Mouse (Mus musculus) cerebellum, adult 11 months (tissue): Measurements from ENCODE around the gene Ddhd1.
"Not testable (repeated sequence)": the region's sequence is repeated elsewhere in the genome, so short reads cannot be mapped to it uniquely, and the experiment has no call there.

Experiments
- DNase-seq: peaks from one replicate; pipeline ENCODE4 v3.0.0; 2022

The Ddhd1 gene

GRCm38 (mm10) chr14:45644202-45644601 is 13.7 kb downstream of the Ddhd1 start:
- DNase-seq: no peak

- DNase-seq: no peak
Measured at GRCm38 (mm10) chr14:45643461-45643860, 14.5 kb downstream of the Ddhd1 start.

- DNase-seq: no peak
Measured at GRCm38 (mm10) chr14:45642795-45643194, 15.1 kb downstream of the Ddhd1 start.

GRCm38 (mm10) chr14:45642217-45642616 is 15.7 kb downstream of the Ddhd1 start:
- DNase-seq: no peak

- DNase-seq: no peak
Measured at GRCm38 (mm10) chr14:45638717-45639116, 19.2 kb downstream of the Ddhd1 start.

- no peak for DNase-seq
Measured at GRCm38 (mm10) chr14:45635496-45635895, 22.4 kb downstream of the Ddhd1 start.

- DNase-seq: no peak
Measured at GRCm38 (mm10) chr14:45632756-45633537, 25.0 kb downstream of the Ddhd1 start.

- DNase-seq: no peak
Measured at GRCm38 (mm10) chr14:45630544-45630943, 27.4 kb downstream of the Ddhd1 start.

GRCm38 (mm10) chr14:45629938-45630337 is 28.0 kb downstream of the Ddhd1 start:
- no peak for DNase-seq

GRCm38 (mm10) chr14:45618351-45618750 is 39.6 kb downstream of the Ddhd1 start:
- no peak for DNase-seq

GRCm38 (mm10) chr14:45616526-45616925 is 41.4 kb downstream of the Ddhd1 start:
- DNase-seq: no peak

GRCm38 (mm10) chr14:45615776-45616175 is 42.2 kb downstream of the Ddhd1 start:
- no peak for DNase-seq

- DNase-seq: no peak
Measured at GRCm38 (mm10) chr14:45614822-45615221, 43.1 kb downstream of the Ddhd1 start.

- DNase-seq: no peak
Measured at GRCm38 (mm10) chr14:45614406-45614805, 43.5 kb downstream of the Ddhd1 start.

GRCm38 (mm10) chr14:45611654-45612053 is 46.3 kb downstream of the Ddhd1 start:
- DNase-seq: no peak

- no peak for DNase-seq
Measured at GRCm38 (mm10) chr14:45602002-45602401, 55.9 kb downstream of the Ddhd1 start.

GRCm38 (mm10) chr14:45600587-45600986 is 57.4 kb downstream of the Ddhd1 start:
- DNase-seq: no peak

GRCm38 (mm10) chr14:45597855-45598254 is 60.1 kb downstream of the Ddhd1 start:
- DNase-seq: no peak

GRCm38 (mm10) chr14:45593261-45593660 is 64.7 kb downstream of the Ddhd1 start:
- no peak for DNase-seq

GRCm38 (mm10) chr14:45588403-45588802 is 69.5 kb downstream of the Ddhd1 start:
- no peak for DNase-seq

- no peak for DNase-seq
Measured at GRCm38 (mm10) chr14:45587536-45587935, 70.4 kb downstream of the Ddhd1 start.

- no peak for DNase-seq
Measured at GRCm38 (mm10) chr14:45583494-45584027, 74.4 kb downstream of the Ddhd1 start.

GRCm38 (mm10) chr14:45580923-45581827 is 76.8 kb downstream of the Ddhd1 start:
- not testable (repeated sequence) for DNase-seq
